Mouse (Mus musculus): ENCODE results near the gene Megf6. TPM values are rescaled to one million over a fixed set of nuclear protein-coding genes. Genes with fewer than 3 reads are reported as not detected.

Megf6 gene
- polyA plus RNA-seq, 1 experiment from 2014 or later = 12.4 TPM

GRCm38 (mm10) chr4:154197961-154198360 lies 27.4 kb downstream of the Megf6 start:
- DNase-seq (ENCODE audit: low spot score, missing footprints) (peak; percentile 88), ATAC-seq (ENCODE audit: low FRiP score) (0 out of 2 replicates have a peak, but pooled peaks have one; percentile 28)
- Histone ChIP-seq H3K4me3 (ENCODE audit: low read depth, low read length) (no peak overlapping the region), H3K9me3 (ENCODE audit: control insufficient read depth, low read length) (no peaks in the 10 kb centered on the region), H3K4me2 (no peak overlapping the region), H3K4me1 (ENCODE audit: control insufficient read depth, insufficient read depth, low read length) (peaks cover 17% of the 10 kb centered on the region), H3K36me3 (ENCODE audit: control insufficient read depth, insufficient read depth, low read length) (no peaks in the 10 kb centered on the region), H3K9ac (ENCODE audit: low read length) (no peak overlapping the region), H3K27me3 (ENCODE audit: control insufficient read depth, insufficient read depth, low read length) (no peaks in the 10 kb centered on the region), H3K27ac (ENCODE audit: low read depth, low read length) (peak overlapping the region; percentile 20; the same call in 1 of the 2 replicates)
- 52% methylated on average over 6 of the region's 6 CpGs for WGBS

DNA sequence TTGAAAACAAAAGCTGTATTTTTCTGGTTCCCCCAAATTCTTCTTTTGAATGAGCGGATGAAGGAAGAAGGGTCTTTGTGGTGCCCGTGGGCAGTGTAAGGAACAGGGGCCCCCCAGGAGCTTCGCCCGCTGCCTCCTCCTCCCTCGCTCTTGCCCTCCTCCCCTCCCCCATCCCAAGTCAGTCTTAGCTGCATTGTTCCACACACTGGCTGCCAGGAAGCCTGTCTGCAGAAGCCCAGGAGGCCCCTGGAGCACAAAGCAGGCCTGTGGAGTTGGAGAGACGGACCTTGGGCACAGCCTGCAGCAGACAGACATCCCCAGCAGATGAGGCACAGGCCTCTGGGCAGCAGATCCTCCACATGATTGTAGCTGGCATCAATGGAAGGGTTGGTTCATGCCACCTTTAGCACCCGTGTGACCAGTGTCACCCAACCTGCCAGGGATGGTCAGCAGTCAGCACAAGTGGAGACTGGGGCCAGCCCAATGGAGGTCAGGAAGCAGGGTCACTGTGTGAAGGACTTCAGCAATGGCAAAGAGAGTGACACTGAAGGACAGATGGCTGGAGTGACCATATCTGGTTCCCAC lies 27.9 kb downstream of the Megf6 start:
- no peak overlapping the region for H3K4me2 ChIP-seq
- 15% methylated on average over 7 of the region's 7 CpGs for WGBS
- no peaks in the 10 kb centered on the region for H3K9me3 ChIP-seq (ENCODE audit: control insufficient read depth, low read length)
- H3K27ac ChIP-seq (ENCODE audit: low read depth, low read length) = peak overlapping the region; percentile 59
- DNase-seq (ENCODE audit: low spot score, missing footprints) = peak; percentile 91
- H3K27me3 ChIP-seq (ENCODE audit: control insufficient read depth, insufficient read depth, low read length) = no peaks in the 10 kb centered on the region
- H3K36me3 ChIP-seq (ENCODE audit: control insufficient read depth, insufficient read depth, low read length) = no peaks in the 10 kb centered on the region
- ATAC-seq (ENCODE audit: low FRiP score) = peak; percentile 81
- no peak overlapping the region for H3K4me3 ChIP-seq (ENCODE audit: low read depth, low read length)
- H3K4me1 ChIP-seq (ENCODE audit: control insufficient read depth, insufficient read depth, low read length) = peaks cover 17% of the 10 kb centered on the region
- peak overlapping the region; percentile 44; the same call in 1 of the 2 replicates for H3K9ac ChIP-seq (ENCODE audit: low read length)

- DNase-seq (ENCODE audit: low spot score, missing footprints) (no peak), ATAC-seq (ENCODE audit: low FRiP score) (no peak)
- Histone ChIP-seq H3K9me3 (ENCODE audit: control insufficient read depth, low read length) (no peaks in the 10 kb centered on the region), H3K4me3 (ENCODE audit: low read depth, low read length) (no peak overlapping the region), H3K27ac (ENCODE audit: low read depth, low read length) (no peak overlapping the region), H3K36me3 (ENCODE audit: control insufficient read depth, insufficient read depth, low read length) (no peaks in the 10 kb centered on the region), H3K4me2 (no peak overlapping the region), H3K27me3 (ENCODE audit: control insufficient read depth, insufficient read depth, low read length) (no peaks in the 10 kb centered on the region), H3K4me1 (ENCODE audit: control insufficient read depth, insufficient read depth, low read length) (peaks cover 17% of the 10 kb centered on the region), H3K9ac (ENCODE audit: low read length) (no peak overlapping the region)
- 86% methylated on average over 5 of the region's 5 CpGs for WGBS
These were observed 31.0 kb downstream of the Megf6 start for GRCm38 (mm10) chr4:154201511-154201910.

GRCm38 (mm10) chr4:154204532-154204931 lies 34.0 kb downstream of the Megf6 start:
- H3K27ac ChIP-seq (ENCODE audit: low read depth, low read length) = no peak overlapping the region
- ATAC-seq (ENCODE audit: low FRiP score) (no peak), DNase-seq (ENCODE audit: low spot score, missing footprints) (no peak)
- whole genome bisulfite sequencing = 78% methylated on average over 7 of the region's 7 CpGs
- no peak overlapping the region for H3K4me3 ChIP-seq (ENCODE audit: low read depth, low read length)
- H3K9me3 ChIP-seq (ENCODE audit: control insufficient read depth, low read length) = no peaks in the 10 kb centered on the region
- no peaks in the 10 kb centered on the region for H3K27me3 ChIP-seq (ENCODE audit: control insufficient read depth, insufficient read depth, low read length)
- H3K4me2 ChIP-seq = no peak overlapping the region
- H3K9ac ChIP-seq (ENCODE audit: low read length) = no peak overlapping the region
- no peaks in the 10 kb centered on the region for H3K36me3 ChIP-seq (ENCODE audit: control insufficient read depth, insufficient read depth, low read length)
- H3K4me1 ChIP-seq (ENCODE audit: control insufficient read depth, insufficient read depth, low read length) = no peaks in the 10 kb centered on the region

- Histone ChIP-seq H3K4me2 (no peak overlapping the region), H3K27me3 (ENCODE audit: control insufficient read depth, insufficient read depth, low read length) (no peaks in the 10 kb centered on the region), H3K9me3 (ENCODE audit: control insufficient read depth, low read length) (no peaks in the 10 kb centered on the region), H3K9ac (ENCODE audit: low read length) (no peak overlapping the region), H3K36me3 (ENCODE audit: control insufficient read depth, insufficient read depth, low read length) (no peaks in the 10 kb centered on the region), H3K27ac (ENCODE audit: low read depth, low read length) (no peak overlapping the region), H3K4me1 (ENCODE audit: control insufficient read depth, insufficient read depth, low read length) (no peaks in the 10 kb centered on the region), H3K4me3 (ENCODE audit: low read depth, low read length) (no peak overlapping the region)
- DNase-seq (ENCODE audit: low spot score, missing footprints) = no peak
- 71% methylated on average over 5 of the region's 5 CpGs for WGBS
- ATAC-seq (ENCODE audit: low FRiP score) = no peak
These were observed 34.9 kb downstream of the Megf6 start for GRCm38 (mm10) chr4:154205392-154205791.

GRCm38 (mm10) chr4:154207261-154207660 lies 36.7 kb downstream of the Megf6 start:
- Histone ChIP-seq H3K27me3 (ENCODE audit: control insufficient read depth, insufficient read depth, low read length) (no peaks in the 10 kb centered on the region), H3K4me1 (ENCODE audit: control insufficient read depth, insufficient read depth, low read length) (no peaks in the 10 kb centered on the region), H3K4me3 (ENCODE audit: low read depth, low read length) (no peak overlapping the region), H3K9me3 (ENCODE audit: control insufficient read depth, low read length) (no peaks in the 10 kb centered on the region), H3K9ac (ENCODE audit: low read length) (no peak overlapping the region), H3K36me3 (ENCODE audit: control insufficient read depth, insufficient read depth, low read length) (no peaks in the 10 kb centered on the region), H3K27ac (ENCODE audit: low read depth, low read length) (no peak overlapping the region), H3K4me2 (no peak overlapping the region)
- peak; percentile 65 for ATAC-seq (ENCODE audit: low FRiP score)
- peak; percentile 95 for DNase-seq (ENCODE audit: low spot score, missing footprints)
- WGBS = 9% methylated on average over 5 of the region's 5 CpGs

DNA sequence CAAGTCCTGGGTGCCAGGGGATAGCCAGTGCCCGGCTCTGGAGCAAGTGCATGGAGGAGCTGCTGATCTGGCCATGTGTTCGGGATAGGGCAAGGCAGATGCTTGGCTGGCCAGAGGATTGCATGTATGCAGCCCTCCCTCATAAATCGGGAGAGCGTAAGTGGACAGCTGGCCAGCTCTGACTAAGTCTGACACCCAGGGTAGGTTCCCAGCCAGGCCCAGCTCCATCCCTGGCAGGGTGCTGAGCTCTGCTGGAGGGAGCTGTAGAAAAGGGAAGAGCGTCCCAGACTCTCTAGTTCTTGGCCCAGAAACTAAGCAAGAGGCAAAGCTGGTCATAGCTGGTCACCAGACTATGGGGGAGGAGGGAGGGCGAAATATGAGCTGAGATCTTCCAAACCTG lies 38.5 kb downstream of the Megf6 start:
- no peak overlapping the region for H3K4me3 ChIP-seq (ENCODE audit: low read depth, low read length)
- no peak overlapping the region for H3K4me2 ChIP-seq
- H3K9me3 ChIP-seq (ENCODE audit: control insufficient read depth, low read length) = no peaks in the 10 kb centered on the region
- ATAC-seq (ENCODE audit: low FRiP score) (no peak), DNase-seq (ENCODE audit: low spot score, missing footprints) (no peak)
- H3K4me1 ChIP-seq (ENCODE audit: control insufficient read depth, insufficient read depth, low read length) = no peaks in the 10 kb centered on the region
- H3K9ac ChIP-seq (ENCODE audit: low read length) = no peak overlapping the region
- H3K27ac ChIP-seq (ENCODE audit: low read depth, low read length) = no peak overlapping the region
- WGBS = 69% methylated on average over 6 of the region's 6 CpGs
- H3K27me3 ChIP-seq (ENCODE audit: control insufficient read depth, insufficient read depth, low read length) = no peaks in the 10 kb centered on the region
- H3K36me3 ChIP-seq (ENCODE audit: control insufficient read depth, insufficient read depth, low read length) = no peaks in the 10 kb centered on the region

DNA sequence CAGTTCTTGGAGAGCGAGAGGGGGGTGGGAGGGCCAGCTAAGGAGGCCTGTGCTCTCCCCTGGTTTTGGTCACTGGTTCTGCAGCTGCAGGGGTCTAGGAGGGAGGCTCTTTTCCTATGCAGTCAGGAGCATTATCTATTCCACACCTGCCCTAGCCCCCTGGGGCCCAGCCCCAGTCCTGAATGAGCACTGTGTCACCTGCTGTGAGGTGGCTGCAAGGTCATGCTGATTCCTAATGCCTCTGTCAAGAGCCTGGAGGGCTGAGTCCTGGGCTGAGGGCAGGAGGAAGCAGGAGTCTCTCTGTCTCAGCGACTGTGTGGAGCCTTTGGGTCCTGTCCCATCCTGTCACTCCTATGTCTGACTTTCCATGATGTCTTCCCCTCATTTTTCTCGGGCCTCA lies 39.3 kb downstream of the Megf6 start:
- H3K9ac ChIP-seq (ENCODE audit: low read length) = no peak overlapping the region
- no peak for ATAC-seq (ENCODE audit: low FRiP score)
- no peak overlapping the region for H3K4me3 ChIP-seq (ENCODE audit: low read depth, low read length)
- no peak for DNase-seq (ENCODE audit: low spot score, missing footprints)
- no peaks in the 10 kb centered on the region for H3K4me1 ChIP-seq (ENCODE audit: control insufficient read depth, insufficient read depth, low read length)
- H3K27me3 ChIP-seq (ENCODE audit: control insufficient read depth, insufficient read depth, low read length) = no peaks in the 10 kb centered on the region
- H3K9me3 ChIP-seq (ENCODE audit: control insufficient read depth, low read length) = no peaks in the 10 kb centered on the region
- 10% methylated on average over 3 of the region's 3 CpGs for WGBS
- no peak overlapping the region for H3K27ac ChIP-seq (ENCODE audit: low read depth, low read length)
- no peaks in the 10 kb centered on the region for H3K36me3 ChIP-seq (ENCODE audit: control insufficient read depth, insufficient read depth, low read length)
- no peak overlapping the region for H3K4me2 ChIP-seq

GRCm38 (mm10) chr4:154211459-154211858 lies 40.9 kb downstream of the Megf6 start:
- 87% methylated on average over 13 of the region's 13 CpGs for WGBS
- H3K9me3 ChIP-seq (ENCODE audit: control insufficient read depth, low read length) = no peaks in the 10 kb centered on the region

More at GRCm38 (mm10) chr4:154211459-154211858, 40.9 kb downstream of the Megf6 start:
- Histone ChIP-seq H3K27ac (ENCODE audit: low read depth, low read length) (no peak overlapping the region), H3K4me3 (ENCODE audit: low read depth, low read length) (no peak overlapping the region), H3K4me1 (ENCODE audit: control insufficient read depth, insufficient read depth, low read length) (no peaks in the 10 kb centered on the region), H3K4me2 (no peak overlapping the region), H3K36me3 (ENCODE audit: control insufficient read depth, insufficient read depth, low read length) (no peaks in the 10 kb centered on the region), H3K9ac (ENCODE audit: low read length) (no peak overlapping the region), H3K27me3 (ENCODE audit: control insufficient read depth, insufficient read depth, low read length) (no peaks in the 10 kb centered on the region)
- DNase-seq (ENCODE audit: low spot score, missing footprints) (no peak), ATAC-seq (ENCODE audit: low FRiP score) (no peak)

Measured in midbrain, embryonic 11.5 days (tissue).